Mouse (Mus musculus): ENCODE results near the gene Actr10. TPM values are rescaled to one million over a fixed set of nuclear protein-coding genes. Genes with fewer than 3 reads are reported as not detected.

Gene Actr10
- polyA plus RNA-seq, 1 experiment from 2014 or later = 209 TPM

Other genes starting within 250 kb of the Actr10 start
- 17.5 and 20.4 TPM in 2 replicates for gene Frmd6, start 112.3 kb upstream of the Actr10 start, polyA plus RNA-seq (2014; fragmentation: Nextera tagmentation; extraction: Ambion mirVana)
- gene Psma3, start 36.8 kb downstream of the Actr10 start, polyA plus RNA-seq (2014; fragmentation: Nextera tagmentation; extraction: Ambion mirVana) = 593 and 604 TPM in 2 replicates
- gene Arid4a, start 78.1 kb downstream of the Actr10 start, polyA plus RNA-seq (2014; fragmentation: Nextera tagmentation; extraction: Ambion mirVana) = 34.6 and 36.8 TPM in 2 replicates
- not detected in 2 replicates for gene Tomm20l, start 173.6 kb downstream of the Actr10 start, polyA plus RNA-seq (2014; fragmentation: Nextera tagmentation; extraction: Ambion mirVana)
- 99.8 and 108 TPM in 2 replicates for gene Timm9, start 198.8 kb downstream of the Actr10 start, polyA plus RNA-seq (2014; fragmentation: Nextera tagmentation; extraction: Ambion mirVana)
- 13.2 and 15.6 TPM in 2 replicates for gene 2700049A03Rik, start 199.0 kb downstream of the Actr10 start, polyA plus RNA-seq (2014; fragmentation: Nextera tagmentation; extraction: Ambion mirVana)